Mouse (Mus musculus) heart, embryonic 10.5 days (tissue): Measurements from ENCODE around the gene Cyp11a1. TPM values are rescaled to one million over a fixed set of nuclear protein-coding genes. Genes with fewer than 3 reads are reported as not detected.

Experiments used
- DNase-seq: peaks from one replicate; pipeline ENCODE4 v3.0.0-alpha.2; 2017; ENCODE audit warnings: low spot score
- H3K27ac ChIP-seq: fragments of 300-500 bp; sonication (generic); 2 replicates; pipeline ENCODE4 v1.5.1; 2016; ENCODE audit warnings: mild to moderate bottlenecking
- H3K27me3 ChIP-seq: fragments of 300-500 bp; sonication (generic); 2 replicates; pipeline ENCODE4 v1.6.1; 2016; ENCODE audit warnings: mild to moderate bottlenecking; ENCODE audit not compliant: poor library complexity, insufficient read depth, severe bottlenecking
- H3K36me3 ChIP-seq: fragments of 300-500 bp; sonication (generic); 2 replicates; pipeline ENCODE4 v1.6.1; 2016; ENCODE audit warnings: mild to moderate bottlenecking, moderate library complexity
- H3K4me1 ChIP-seq: fragments of 300-500 bp; sonication (generic); 2 replicates; pipeline ENCODE4 v1.6.1; 2016; ENCODE audit warnings: mild to moderate bottlenecking
- H3K4me3 ChIP-seq: fragments of 300-500 bp; sonication (generic); 2 replicates; pipeline ENCODE4 v1.5.1; 2016; ENCODE audit warnings: mild to moderate bottlenecking, moderate library complexity
- H3K9me3 ChIP-seq: fragments of 300-500 bp; sonication (generic); 2 replicates; pipeline ENCODE4 v1.6.1; 2016; ENCODE audit warnings: mild to moderate bottlenecking, moderate library complexity
- WGBS: fragments of 180-500 bp; shearing (Covaris S2); methylation state at CpG from one replicate; pipeline ENCODE4 v1.1.7; 2016; 5-methylcytosine and 5-hydroxymethylcytosine counted together
- polyA plus RNA-seq: library from polyadenylated mRNA; unstranded; fragments of >200 nt; fragmentation: Nextera tagmentation; extraction: Ambion mirVana; gene quantifications from 2 replicates; pipeline ENCODE4 v1.2.1, GENCODE M21; 2016

The Cyp11a1 gene
- polyA plus RNA-seq, 1 experiment from 2014 or later, result 0.10 TPM

- WGBS, result under 1% methylated on average over 20 of the region's 20 CpGs
- peaks cover 50% of the 10 kb centered on the region for H3K27me3 ChIP-seq
Observed at GRCm38 (mm10) chr9:57998032-57998659, 8.1 kb upstream of the Cyp11a1 start.

DNA sequence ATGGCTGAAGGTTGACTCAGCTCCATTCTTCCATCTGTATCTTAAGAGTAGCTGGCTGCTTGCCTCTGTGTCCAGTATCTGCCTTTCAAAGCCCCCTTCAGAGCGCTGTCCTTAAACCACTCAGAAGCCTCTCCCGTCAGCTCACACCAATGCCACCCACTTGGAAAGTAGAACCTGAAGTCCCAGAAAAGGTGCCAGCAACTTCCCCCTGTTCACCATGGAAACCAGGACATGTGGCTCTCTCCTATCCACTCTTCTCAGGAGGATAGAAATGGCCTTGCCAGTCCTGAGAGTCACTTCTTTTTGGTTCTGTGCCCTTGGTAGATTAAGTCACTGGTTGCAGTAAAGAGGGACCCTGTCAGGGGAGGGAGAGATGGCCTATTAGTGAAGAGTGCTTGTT, 7.5 kb upstream of the Cyp11a1 start:
- H3K4me3 ChIP-seq, result no peak overlapping the region
- WGBS, result 38% methylated on average over 2 of the region's 2 CpGs
- no peak for DNase-seq
- peaks cover 10% of the 10 kb centered on the region for H3K4me1 ChIP-seq
- H3K36me3 ChIP-seq, result no peaks in the 10 kb centered on the region
- peaks cover 50% of the 10 kb centered on the region for H3K27me3 ChIP-seq
- H3K27ac ChIP-seq, result no peak overlapping the region
- H3K9me3 ChIP-seq, result no peaks in the 10 kb centered on the region

More at GRCm38 (mm10) chr9:57998032-57998659, 8.1 kb upstream of the Cyp11a1 start:
- Histone ChIP-seq H3K4me1 (peaks cover 14% of the 10 kb centered on the region), H3K9me3 (no peaks in the 10 kb centered on the region), H3K4me3 (peak overlapping the region; percentile 52), H3K36me3 (no peaks in the 10 kb centered on the region), H3K27ac (peak overlapping the region; percentile 16; the same call in 1 of the 2 replicates)
- no peak for DNase-seq

DNA sequence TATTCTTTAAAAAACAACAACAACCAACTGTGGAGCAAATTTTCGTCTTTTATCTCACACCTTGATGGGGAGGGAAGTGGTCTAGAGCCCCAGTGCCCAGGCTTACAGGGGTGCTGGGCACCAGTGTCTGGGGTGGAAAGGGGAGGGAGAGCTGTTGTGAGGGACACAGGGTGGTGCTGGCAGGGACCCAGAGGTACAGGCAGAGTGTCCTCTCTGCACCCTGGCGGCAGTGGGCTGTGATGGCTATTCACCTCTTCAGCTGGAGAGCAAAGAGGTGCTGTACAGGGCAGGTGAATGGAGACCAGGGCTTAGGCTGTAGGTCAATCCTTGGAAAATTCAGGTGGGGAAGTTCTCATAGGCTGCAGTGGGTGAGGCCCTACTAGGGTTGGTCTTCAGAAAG, 6.5 kb upstream of the Cyp11a1 start:
- WGBS, result 43% methylated on average over 2 of the region's 2 CpGs
- Histone ChIP-seq H3K4me1 (peaks cover 9% of the 10 kb centered on the region), H3K27ac (no peak overlapping the region), H3K27me3 (peaks cover 54% of the 10 kb centered on the region), H3K9me3 (no peaks in the 10 kb centered on the region), H3K36me3 (no peaks in the 10 kb centered on the region), H3K4me3 (no peak overlapping the region)
- DNase-seq, result no peak

DNA sequence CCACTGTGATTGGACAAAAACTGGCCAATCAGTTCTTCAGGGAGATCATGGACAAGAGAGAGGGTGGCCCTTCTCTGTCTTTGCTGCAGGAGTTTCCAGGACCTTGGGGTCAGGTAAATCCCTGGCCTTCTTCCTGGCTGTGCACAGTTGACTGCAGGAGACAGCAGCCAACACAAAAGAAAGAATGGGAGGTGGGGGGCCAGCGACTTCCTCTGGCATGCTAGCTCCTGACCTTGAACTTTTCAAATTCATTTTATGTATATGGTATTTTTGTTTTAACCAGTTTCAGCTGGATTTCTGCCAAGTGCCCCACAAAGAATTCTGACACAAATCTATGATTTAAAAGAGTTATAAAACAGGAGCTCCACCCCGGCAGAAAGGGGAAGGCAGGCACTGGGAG, 2.9 kb upstream of the Cyp11a1 start:
- no peak overlapping the region for H3K4me3 ChIP-seq
- no peaks in the 10 kb centered on the region for H3K36me3 ChIP-seq
- H3K9me3 ChIP-seq, result no peaks in the 10 kb centered on the region
- H3K27ac ChIP-seq, result no peak overlapping the region
- H3K27me3 ChIP-seq, result peaks cover 33% of the 10 kb centered on the region
- no peak for DNase-seq
- 41% methylated on average over 2 of the region's 2 CpGs for WGBS
- peaks cover 3% of the 10 kb centered on the region for H3K4me1 ChIP-seq

DNA sequence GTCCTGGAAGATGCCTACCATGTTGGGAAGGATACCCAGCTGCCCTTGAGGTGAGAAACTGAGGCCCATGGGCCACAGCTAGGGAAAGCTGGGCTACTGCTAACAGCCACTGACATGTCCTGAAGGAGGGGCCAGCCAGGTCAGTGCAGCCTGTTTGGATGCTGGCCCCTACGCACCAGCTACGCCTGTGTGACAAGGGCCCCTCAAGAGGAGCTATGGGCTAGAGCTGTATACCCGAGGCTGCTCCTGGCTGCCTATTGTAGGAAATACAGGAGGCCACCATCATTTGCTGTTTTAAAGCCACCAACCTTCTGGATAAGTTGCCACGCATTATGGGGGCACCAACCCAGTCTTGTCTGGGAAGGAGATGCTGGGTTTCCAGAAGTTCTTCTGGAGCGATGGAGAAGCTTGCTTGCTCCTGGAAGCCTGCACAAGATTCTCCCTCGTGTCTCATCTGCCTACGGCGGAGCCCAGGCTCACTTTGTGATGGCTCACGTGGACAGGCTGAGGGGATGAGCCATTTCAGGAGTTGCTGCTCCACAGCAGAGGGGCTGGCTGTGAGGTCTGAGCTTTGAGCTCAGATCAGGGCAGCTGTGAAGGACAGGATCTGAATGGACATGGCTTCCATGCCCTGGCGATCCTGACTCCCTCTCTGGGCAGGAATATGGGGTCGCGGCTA, 2.3 kb downstream of the Cyp11a1 start:
- H3K9me3 ChIP-seq, result no peaks in the 10 kb centered on the region
- WGBS, result 54% methylated on average over 12 of the region's 12 CpGs
- no peaks in the 10 kb centered on the region for H3K36me3 ChIP-seq
- peak overlapping the region; percentile 88 for H3K27ac ChIP-seq
- peaks cover 32% of the 10 kb centered on the region for H3K4me1 ChIP-seq
- H3K4me3 ChIP-seq, result peak overlapping the region; percentile 40
- DNase-seq, result no peak
- H3K27me3 ChIP-seq, result 0 out of 2 replicates have a peak, but pooled peaks cover 3% of the 10 kb centered on the region

DNA sequence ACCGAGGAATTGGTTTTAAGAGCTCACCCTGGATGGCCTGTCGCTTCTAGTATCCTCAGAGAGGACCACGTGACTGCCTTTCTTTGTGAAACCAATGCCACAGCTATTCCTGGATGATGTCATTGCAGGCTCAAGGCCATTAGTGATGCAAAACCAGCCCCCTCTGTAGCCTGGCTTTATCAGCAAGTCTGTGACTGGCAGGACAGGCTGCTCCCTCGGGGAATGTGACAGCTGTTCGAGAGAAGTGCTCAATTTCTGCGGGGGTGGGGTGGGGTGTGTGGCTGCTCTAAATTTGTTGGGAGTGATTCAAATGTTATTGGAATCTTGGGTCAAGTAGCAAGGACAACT, 2.8 kb downstream of the Cyp11a1 start:
- DNase-seq, result peak; percentile 94
- H3K4me1 ChIP-seq, result peaks cover 32% of the 10 kb centered on the region
- 3% methylated on average over 6 of the region's 6 CpGs for WGBS
- no peaks in the 10 kb centered on the region for H3K36me3 ChIP-seq
- H3K27me3 ChIP-seq, result 0 out of 2 replicates have a peak, but pooled peaks cover 3% of the 10 kb centered on the region
- H3K9me3 ChIP-seq, result no peaks in the 10 kb centered on the region
- peak overlapping the region; percentile 88 for H3K27ac ChIP-seq
- peak overlapping the region; percentile 40 for H3K4me3 ChIP-seq

- 45% methylated on average over 3 of the region's 3 CpGs for whole genome bisulfite sequencing
- H3K27ac ChIP-seq, result no peak overlapping the region
- no peaks in the 10 kb centered on the region for H3K27me3 ChIP-seq
- no peak for DNase-seq
- peaks cover 35% of the 10 kb centered on the region for H3K4me1 ChIP-seq
- H3K36me3 ChIP-seq, result no peaks in the 10 kb centered on the region
- no peaks in the 10 kb centered on the region for H3K9me3 ChIP-seq
- no peak overlapping the region for H3K4me3 ChIP-seq
Observed at GRCm38 (mm10) chr9:58009588-58009987, 3.4 kb downstream of the Cyp11a1 start.

- Histone ChIP-seq H3K27me3 (0 out of 2 replicates have a peak, but pooled peaks cover 5% of the 10 kb centered on the region), H3K9me3 (no peaks in the 10 kb centered on the region), H3K27ac (no peak overlapping the region), H3K4me3 (no peak overlapping the region), H3K36me3 (no peaks in the 10 kb centered on the region), H3K4me1 (peaks cover 39% of the 10 kb centered on the region)
- 37% methylated on average over 7 of the region's 7 CpGs for WGBS
- DNase-seq, result no peak
Observed at GRCm38 (mm10) chr9:58011027-58011426, 4.8 kb downstream of the Cyp11a1 start.

DNA sequence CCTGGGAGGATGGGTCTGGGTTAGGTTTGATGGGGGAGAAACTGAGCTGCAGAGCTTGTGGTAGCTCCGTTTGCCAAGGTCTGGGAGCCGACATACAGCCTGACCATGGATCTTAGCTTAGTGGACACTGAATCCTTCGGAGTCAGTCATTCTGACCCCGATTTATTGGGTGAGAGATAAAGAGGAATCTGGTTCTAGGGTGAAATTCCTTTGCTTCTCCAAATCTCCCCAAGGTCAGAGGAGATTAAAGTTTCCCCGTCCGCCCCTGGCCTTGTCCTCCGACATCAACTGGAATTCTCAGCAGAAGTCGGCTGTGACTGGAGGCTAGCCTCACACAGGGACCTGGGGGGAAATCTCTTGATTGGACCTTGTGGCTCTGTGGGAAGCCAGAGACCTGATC, 5.3 kb downstream of the Cyp11a1 start:
- Histone ChIP-seq H3K4me3 (no peak overlapping the region), H3K9me3 (no peaks in the 10 kb centered on the region)

DNA sequence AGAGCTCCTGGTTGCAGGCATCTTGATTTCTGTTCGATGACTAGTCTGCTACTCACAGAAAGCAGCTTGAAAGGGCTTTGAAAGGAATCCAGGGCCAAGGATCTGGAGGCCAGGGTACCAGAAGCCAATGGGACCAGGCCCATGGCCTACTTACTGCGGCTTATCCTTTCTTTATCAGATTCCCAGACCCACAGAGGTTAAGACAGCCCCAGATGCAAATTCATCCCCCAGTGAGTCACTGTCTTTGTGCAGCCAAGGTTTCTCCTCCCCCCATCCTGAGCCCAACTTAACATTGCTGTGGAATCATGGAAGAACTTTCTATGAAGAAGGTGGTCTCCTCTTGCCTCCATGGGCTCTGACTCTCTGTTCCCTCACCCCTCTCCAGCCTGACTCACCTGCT, 6.3 kb downstream of the Cyp11a1 start:
- Histone ChIP-seq H3K27ac (no peak overlapping the region), H3K9me3 (no peaks in the 10 kb centered on the region), H3K4me1 (peaks cover 39% of the 10 kb centered on the region), H3K27me3 (0 out of 2 replicates have a peak, but pooled peaks cover 7% of the 10 kb centered on the region), H3K36me3 (no peaks in the 10 kb centered on the region), H3K4me3 (no peak overlapping the region)
- DNase-seq, result no peak
- WGBS, result 66% methylated on average over 2 of the region's 2 CpGs

More for the DNA sequence above, 5.3 kb downstream of the Cyp11a1 start:
- Histone ChIP-seq H3K27ac (no peak overlapping the region), H3K27me3 (0 out of 2 replicates have a peak, but pooled peaks cover 7% of the 10 kb centered on the region), H3K36me3 (no peaks in the 10 kb centered on the region), H3K4me1 (peaks cover 39% of the 10 kb centered on the region)
- 59% methylated on average over 8 of the region's 8 CpGs for WGBS
- no peak for DNase-seq

DNA sequence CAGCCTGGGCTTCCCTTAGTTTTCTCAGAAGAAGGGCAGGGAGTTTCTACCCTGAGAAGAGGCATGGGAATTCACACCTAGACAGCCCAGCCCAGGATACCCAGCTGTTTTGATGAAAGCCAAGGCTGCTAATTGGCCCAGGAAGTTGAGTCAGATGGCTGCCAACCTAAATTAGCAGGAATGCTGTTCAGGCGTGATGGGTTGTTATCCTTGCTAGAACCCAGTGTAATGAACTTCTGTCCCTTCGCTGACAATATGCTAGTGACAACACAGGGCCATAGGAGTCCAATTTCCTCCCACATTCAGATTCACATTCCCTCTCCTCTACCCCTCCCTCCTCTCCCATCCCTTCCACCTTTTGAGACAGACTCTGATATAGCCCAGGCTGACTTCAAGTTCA, 6.7 kb downstream of the Cyp11a1 start:
- WGBS, result 39% methylated on average over 2 of the region's 2 CpGs
- H3K27me3 ChIP-seq, result 0 out of 2 replicates have a peak, but pooled peaks cover 7% of the 10 kb centered on the region
- H3K9me3 ChIP-seq, result no peaks in the 10 kb centered on the region
- H3K4me3 ChIP-seq, result no peak overlapping the region
- peaks cover 39% of the 10 kb centered on the region for H3K4me1 ChIP-seq
- no peak for DNase-seq
- no peaks in the 10 kb centered on the region for H3K36me3 ChIP-seq
- H3K27ac ChIP-seq, result no peak overlapping the region

DNA sequence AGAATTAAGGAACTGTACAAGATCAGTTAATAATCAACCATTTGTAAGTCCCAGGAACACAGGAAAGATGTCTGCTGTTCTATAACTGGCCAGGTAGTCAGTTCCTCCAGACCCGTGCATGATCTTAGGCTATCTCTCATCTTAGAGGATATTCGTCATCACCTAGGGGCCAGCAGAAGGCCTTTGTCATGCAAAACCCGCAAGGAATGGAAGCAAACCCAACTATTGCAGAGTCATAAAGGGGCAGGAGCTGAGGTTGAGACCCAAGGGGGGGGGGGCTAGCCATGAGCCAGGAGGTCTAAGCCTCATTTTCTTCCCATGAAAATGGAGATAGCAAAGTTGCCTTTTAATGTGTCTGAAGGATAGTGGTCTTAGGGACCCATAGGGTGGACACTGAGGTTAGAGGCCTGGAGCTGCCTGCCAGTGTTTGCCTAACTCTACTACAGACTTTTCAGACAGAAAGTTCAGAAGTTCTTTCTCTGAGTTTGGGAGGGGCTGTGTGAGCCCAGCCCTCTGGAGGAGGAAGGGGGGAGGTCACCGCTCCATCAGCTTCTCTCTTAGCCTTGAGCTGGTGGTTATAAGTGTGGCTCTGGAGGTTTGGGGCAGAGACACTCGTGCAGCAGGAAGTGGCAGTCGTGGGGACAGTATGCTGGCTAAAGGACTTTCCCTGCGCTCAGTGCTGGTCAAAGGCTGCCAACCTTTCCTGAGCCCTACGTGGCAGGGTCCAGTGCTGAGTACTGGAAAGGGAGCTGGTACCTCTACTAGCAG, 8.4 kb downstream of the Cyp11a1 start:
- no peaks in the 10 kb centered on the region for H3K36me3 ChIP-seq
- H3K4me3 ChIP-seq, result no peak overlapping the region
- 0 out of 2 replicates have a peak, but pooled peaks cover 7% of the 10 kb centered on the region for H3K27me3 ChIP-seq
- H3K27ac ChIP-seq, result 0 out of 2 replicates have a peak overlapping the region, but pooled peaks have one; percentile 22
- peaks cover 23% of the 10 kb centered on the region for H3K4me1 ChIP-seq
- 53% methylated on average over 8 of the region's 8 CpGs for WGBS
- no peak for DNase-seq
- H3K9me3 ChIP-seq, result no peaks in the 10 kb centered on the region

DNA sequence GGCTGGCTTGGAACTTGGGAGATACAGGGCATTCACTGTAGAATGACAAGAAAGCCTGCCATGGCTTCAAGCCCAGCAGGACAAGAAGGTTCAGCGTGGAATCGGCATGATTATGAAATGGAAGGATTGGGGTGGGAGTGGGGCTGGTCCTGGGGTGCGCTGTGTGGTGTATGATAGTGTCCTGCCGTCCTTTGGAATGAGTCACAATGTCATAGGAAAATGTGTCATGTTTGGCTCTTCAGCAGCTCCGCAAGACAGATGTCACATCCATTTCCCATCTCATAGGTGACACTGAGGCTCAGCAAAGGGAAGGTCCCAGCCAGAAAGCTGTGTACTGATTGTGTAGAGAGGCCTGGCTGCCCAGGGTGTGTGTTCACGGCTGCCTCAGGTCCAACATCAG, 9.6 kb downstream of the Cyp11a1 start:
- Histone ChIP-seq H3K4me3 (no peak overlapping the region), H3K27ac (no peak overlapping the region), H3K4me1 (peaks cover 21% of the 10 kb centered on the region), H3K9me3 (no peaks in the 10 kb centered on the region), H3K27me3 (peaks cover 11% of the 10 kb centered on the region; the same call in 1 of the 2 replicates), H3K36me3 (no peaks in the 10 kb centered on the region)
- no peak for DNase-seq
- 77% methylated on average over 6 of the region's 6 CpGs for WGBS
